Mouse (Mus musculus): ENCODE data around the gene Chd2.

GRCm38 (mm10) chr7:73414192-73414591, 127.4 kb downstream of the Chd2 start:
- TF ChIP-seq CTCF (IDR thresholded peaks at IDR 0.05; ENCODE audit: control insufficient read depth, insufficient read depth, low read length) (no peak), POLR2A (IDR thresholded peaks at IDR 0.05; ENCODE audit: borderline replicate concordance, control insufficient read depth, low read depth, low read length) (no peak)
